Mouse (Mus musculus): ENCODE data around the gene Xk. TPM values are rescaled to one million over a fixed set of nuclear protein-coding genes. Genes with fewer than 3 reads are reported as not detected.
"Not testable (repeated sequence)": the region's sequence is repeated elsewhere in the genome, so short reads cannot be mapped to it uniquely, and the experiment has no call there.

Gene Xk
- polyA plus RNA-seq, 1 experiment from 2014 or later = 2.0 TPM

GRCm38 (mm10) chrX:9271947-9272459, 553 bp upstream of the Xk start:
- H3K36me3 ChIP-seq = no peaks in the 10 kb centered on the region
- no peak for DNase-seq (ENCODE audit: low spot score)
- H3K9me3 ChIP-seq (replicated peaks) = no peaks in the 10 kb centered on the region; the same call in 1 of the 2 replicates
- peak overlapping the region; percentile 80 for H3K27ac ChIP-seq (replicated peaks)
- 20% methylated on average over 8 of the region's 8 CpGs for WGBS
- H3K4me1 ChIP-seq = no peaks in the 10 kb centered on the region
- H3K4me3 ChIP-seq = peak overlapping the region; percentile 64
- no peaks in the 10 kb centered on the region for H3K27me3 ChIP-seq (ENCODE audit: low read depth, poor library complexity, severe bottlenecking)

- no peaks in the 10 kb centered on the region for H3K36me3 ChIP-seq
- DNase-seq (ENCODE audit: low spot score) = no peak
- no peak overlapping the region for H3K27ac ChIP-seq (replicated peaks)
- peak overlapping the region; percentile 64 for H3K4me3 ChIP-seq
- no peaks in the 10 kb centered on the region for H3K4me1 ChIP-seq
- H3K27me3 ChIP-seq (ENCODE audit: low read depth, poor library complexity, severe bottlenecking) = no peaks in the 10 kb centered on the region
- no peaks in the 10 kb centered on the region; the same call in 1 of the 2 replicates for H3K9me3 ChIP-seq (replicated peaks)
- 55% methylated on average over 12 of the region's 12 CpGs for WGBS
Measured at GRCm38 (mm10) chrX:9273377-9274002, 934 bp downstream of the Xk start.

DNA sequence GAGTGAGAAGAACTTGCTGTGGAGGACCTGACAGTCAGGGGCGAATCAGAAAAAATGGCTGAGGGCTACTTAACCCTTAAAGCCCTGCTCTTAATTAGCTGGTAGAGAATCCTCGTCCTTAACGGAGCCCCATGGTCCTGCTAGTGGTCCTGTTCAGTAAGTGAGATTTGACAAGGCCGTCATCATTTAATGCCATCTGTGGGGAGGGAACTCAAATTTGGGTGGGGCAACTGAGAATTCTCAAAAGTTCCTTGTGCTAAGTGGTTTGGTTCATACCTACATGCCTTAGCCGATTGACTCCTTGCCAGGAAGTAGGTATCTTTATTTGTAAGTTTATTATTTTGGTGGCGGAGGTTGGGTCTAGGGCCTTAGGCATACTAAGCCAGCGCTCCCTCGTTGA, 1.8 kb downstream of the Xk start:
- Histone ChIP-seq H3K27ac (replicated peaks) (no peak overlapping the region), H3K4me1 (no peaks in the 10 kb centered on the region)
- WGBS = 83% methylated on average over 8 of the region's 8 CpGs

GRCm38 (mm10) chrX:9283464-9283863, 10.9 kb downstream of the Xk start, which contains the start of gene H2al1m:
TSS of gene H2al1m (plus strand) at chrX:9283764.
- not testable (repeated sequence) for H3K36me3 ChIP-seq; H3K4me1 ChIP-seq; DNase-seq (ENCODE audit: low spot score); H3K27me3 ChIP-seq (ENCODE audit: low read depth, poor library complexity, severe bottlenecking); H3K27ac ChIP-seq (replicated peaks); H3K9me3 ChIP-seq (replicated peaks); H3K4me3 ChIP-seq
- WGBS = no CpG with 5 or more reads among the region's 1 CpGs

More for the DNA sequence above, 1.8 kb downstream of the Xk start:
- H3K9me3 ChIP-seq (replicated peaks) = no peaks in the 10 kb centered on the region; the same call in 1 of the 2 replicates
- H3K4me3 ChIP-seq = no peak overlapping the region
- H3K36me3 ChIP-seq = no peaks in the 10 kb centered on the region
- no peaks in the 10 kb centered on the region for H3K27me3 ChIP-seq (ENCODE audit: low read depth, poor library complexity, severe bottlenecking)
- DNase-seq (ENCODE audit: low spot score) = no peak

- H3K27me3 ChIP-seq (ENCODE audit: low read depth, poor library complexity, severe bottlenecking); H3K27ac ChIP-seq (replicated peaks); H3K4me3 ChIP-seq; H3K9me3 ChIP-seq (replicated peaks); H3K4me1 ChIP-seq; H3K36me3 ChIP-seq; DNase-seq (ENCODE audit: low spot score): not testable (repeated sequence)
- 89% methylated on average over 4 of the region's 4 CpGs for WGBS
Measured at GRCm38 (mm10) chrX:9293140-9293829, 20.7 kb downstream of the Xk start.

- DNase-seq (ENCODE audit: low spot score) = no peak
- H3K36me3 ChIP-seq = no peaks in the 10 kb centered on the region
- no peak overlapping the region for H3K27ac ChIP-seq (replicated peaks)
- no peaks in the 10 kb centered on the region for H3K9me3 ChIP-seq (replicated peaks)
- H3K4me3 ChIP-seq = no peak overlapping the region
- WGBS = 93% methylated on average over 5 of the region's 5 CpGs
- no peaks in the 10 kb centered on the region for H3K27me3 ChIP-seq (ENCODE audit: low read depth, poor library complexity, severe bottlenecking)
- no peaks in the 10 kb centered on the region for H3K4me1 ChIP-seq
Measured at GRCm38 (mm10) chrX:9298413-9298864, 25.9 kb downstream of the Xk start.

DNA sequence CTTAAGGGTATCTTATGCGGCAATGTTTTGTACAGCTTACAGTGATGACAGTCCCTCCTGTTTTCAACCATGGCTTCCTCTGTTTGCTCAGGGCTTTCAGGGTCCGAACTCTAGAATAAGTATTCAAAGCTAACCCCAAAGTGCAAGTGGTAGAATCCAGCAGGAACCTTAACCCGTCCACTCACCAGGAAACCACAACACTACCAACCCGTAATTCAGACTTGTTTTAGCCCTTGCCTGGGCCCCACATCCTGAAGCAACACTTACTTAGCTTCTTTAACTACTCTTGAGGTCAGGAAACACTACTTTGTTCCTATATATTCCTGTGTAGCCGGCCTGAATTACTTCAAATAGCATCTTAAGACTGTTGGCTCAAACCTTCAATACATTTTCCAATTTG, 30.2 kb downstream of the Xk start:
- Histone ChIP-seq H3K27me3 (ENCODE audit: low read depth, poor library complexity, severe bottlenecking) (no peaks in the 10 kb centered on the region), H3K27ac (replicated peaks) (no peak overlapping the region), H3K9me3 (replicated peaks) (no peaks in the 10 kb centered on the region), H3K4me3 (no peak overlapping the region), H3K4me1 (no peaks in the 10 kb centered on the region), H3K36me3 (no peaks in the 10 kb centered on the region)
- DNase-seq (ENCODE audit: low spot score) = no peak
- WGBS = 87% methylated on average over 5 of the region's 5 CpGs

DNA sequence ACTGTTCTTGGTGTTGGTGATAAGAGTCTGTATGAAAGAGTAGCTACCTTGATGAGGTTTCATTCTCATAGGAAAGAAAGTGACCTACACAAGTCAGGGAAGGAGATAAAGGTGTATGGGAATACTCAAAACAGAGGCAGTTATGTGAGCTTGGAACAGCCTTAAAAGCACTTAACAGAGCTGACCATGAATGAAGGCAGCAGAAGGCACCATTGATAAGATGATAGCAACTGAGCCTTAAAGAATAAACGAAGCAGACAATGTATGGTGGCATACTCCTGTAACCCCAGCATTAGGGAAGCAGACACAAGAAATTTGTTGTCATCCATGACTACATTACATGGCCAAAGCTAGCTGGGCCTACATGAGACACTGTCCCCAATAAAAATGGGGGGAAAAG, 30.9 kb downstream of the Xk start:
- Histone ChIP-seq H3K36me3 (no peaks in the 10 kb centered on the region), H3K4me1 (no peaks in the 10 kb centered on the region), H3K27ac (replicated peaks) (no peak overlapping the region), H3K9me3 (replicated peaks) (no peaks in the 10 kb centered on the region), H3K4me3 (no peak overlapping the region), H3K27me3 (ENCODE audit: low read depth, poor library complexity, severe bottlenecking) (no peaks in the 10 kb centered on the region)
- DNase-seq (ENCODE audit: low spot score) = no peak
- 72% methylated on average over 1 of the region's 1 CpGs for WGBS

- not testable (repeated sequence) for H3K36me3 ChIP-seq; H3K4me3 ChIP-seq; DNase-seq (ENCODE audit: low spot score)
Measured at GRCm38 (mm10) chrX:9316457-9316856, 43.9 kb downstream of the Xk start.

GRCm38 (mm10) chrX:9327954-9328353, 55.4 kb downstream of the Xk start:
- not testable (repeated sequence) for H3K27ac ChIP-seq (replicated peaks); DNase-seq (ENCODE audit: low spot score); H3K36me3 ChIP-seq; H3K27me3 ChIP-seq (ENCODE audit: low read depth, poor library complexity, severe bottlenecking); H3K4me3 ChIP-seq; H3K4me1 ChIP-seq; H3K9me3 ChIP-seq (replicated peaks)
- WGBS = 91% methylated on average over 26 of the region's 26 CpGs

More at GRCm38 (mm10) chrX:9316457-9316856, 43.9 kb downstream of the Xk start:
- not testable (repeated sequence) for H3K9me3 ChIP-seq (replicated peaks); H3K27me3 ChIP-seq (ENCODE audit: low read depth, poor library complexity, severe bottlenecking); H3K4me1 ChIP-seq; H3K27ac ChIP-seq (replicated peaks)

DNA sequence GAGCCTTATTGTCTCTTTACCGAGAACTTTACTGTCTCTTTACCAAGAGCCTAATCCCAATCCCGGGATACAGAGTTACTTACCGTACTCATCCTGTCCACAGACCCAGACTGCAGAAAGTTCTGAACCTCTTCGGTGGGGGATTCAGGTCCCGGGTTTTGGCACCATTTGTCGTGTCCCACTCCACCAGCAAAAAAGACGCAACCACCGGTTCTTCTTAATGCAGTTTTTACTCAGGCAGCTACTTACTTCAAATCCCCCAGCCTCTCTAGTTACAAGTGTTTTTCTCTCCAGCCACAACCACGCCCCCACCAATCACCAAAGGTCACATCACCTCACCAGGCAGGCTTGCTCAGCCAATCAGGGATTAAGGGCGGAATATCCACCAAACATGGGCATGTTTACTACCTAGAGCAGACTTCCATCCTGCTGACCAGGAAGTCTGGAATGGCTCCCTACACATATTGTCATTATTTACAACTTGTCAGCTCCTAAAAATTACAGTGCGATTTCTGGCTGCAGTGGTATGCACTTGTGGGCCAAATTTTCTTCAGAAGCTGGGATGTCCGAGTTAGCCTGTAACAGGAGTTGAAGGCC, 59.9 kb downstream of the Xk start:
- not testable (repeated sequence) for H3K36me3 ChIP-seq; H3K4me1 ChIP-seq; H3K9me3 ChIP-seq (replicated peaks); DNase-seq (ENCODE audit: low spot score); H3K4me3 ChIP-seq; H3K27me3 ChIP-seq (ENCODE audit: low read depth, poor library complexity, severe bottlenecking); H3K27ac ChIP-seq (replicated peaks)
- 87% methylated on average over 12 of the region's 12 CpGs for WGBS

DNA sequence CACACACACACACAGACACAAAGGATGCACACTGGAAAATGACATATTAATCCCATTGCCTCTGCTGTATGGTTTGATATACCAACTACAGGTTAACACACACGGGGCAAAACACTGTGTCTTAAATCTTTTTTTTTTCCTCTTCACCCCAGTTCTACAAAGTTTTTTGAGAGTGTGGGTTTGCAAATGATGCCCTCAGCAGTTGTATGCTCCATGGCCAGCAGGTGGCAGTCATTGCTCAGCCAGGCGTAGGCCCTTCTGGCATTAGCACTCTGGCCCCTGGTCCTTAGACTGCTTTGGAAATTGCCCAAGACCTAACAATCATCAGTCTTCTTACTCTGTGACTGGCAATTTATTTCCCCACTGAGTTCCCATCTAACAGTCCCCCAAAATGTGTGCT, 60.5 kb downstream of the Xk start:
- not testable (repeated sequence) for H3K27me3 ChIP-seq (ENCODE audit: low read depth, poor library complexity, severe bottlenecking); H3K36me3 ChIP-seq; H3K4me1 ChIP-seq; H3K4me3 ChIP-seq; H3K9me3 ChIP-seq (replicated peaks); H3K27ac ChIP-seq (replicated peaks); DNase-seq (ENCODE audit: low spot score)
- WGBS = 40% methylated on average over 2 of the region's 2 CpGs

- DNase-seq (ENCODE audit: low spot score); H3K27ac ChIP-seq (replicated peaks); H3K27me3 ChIP-seq (ENCODE audit: low read depth, poor library complexity, severe bottlenecking); H3K36me3 ChIP-seq; H3K4me3 ChIP-seq; H3K4me1 ChIP-seq; H3K9me3 ChIP-seq (replicated peaks): not testable (repeated sequence)
- 50% methylated on average over 1 of the region's 1 CpGs for WGBS
Measured at GRCm38 (mm10) chrX:9334996-9335395, 62.4 kb downstream of the Xk start.
